Mouse (Mus musculus): ENCODE measurements at regions not wholly inside any gene's neighbourhood (a gene's known extent, or its start where the extent isn't known, plus 50 kb on each side); places are given as distances from the start of the nearest gene placed in this dataset.
A peak's percentile ranks its signal among the peaks of the same experiment; 100 is the strongest.

DNA sequence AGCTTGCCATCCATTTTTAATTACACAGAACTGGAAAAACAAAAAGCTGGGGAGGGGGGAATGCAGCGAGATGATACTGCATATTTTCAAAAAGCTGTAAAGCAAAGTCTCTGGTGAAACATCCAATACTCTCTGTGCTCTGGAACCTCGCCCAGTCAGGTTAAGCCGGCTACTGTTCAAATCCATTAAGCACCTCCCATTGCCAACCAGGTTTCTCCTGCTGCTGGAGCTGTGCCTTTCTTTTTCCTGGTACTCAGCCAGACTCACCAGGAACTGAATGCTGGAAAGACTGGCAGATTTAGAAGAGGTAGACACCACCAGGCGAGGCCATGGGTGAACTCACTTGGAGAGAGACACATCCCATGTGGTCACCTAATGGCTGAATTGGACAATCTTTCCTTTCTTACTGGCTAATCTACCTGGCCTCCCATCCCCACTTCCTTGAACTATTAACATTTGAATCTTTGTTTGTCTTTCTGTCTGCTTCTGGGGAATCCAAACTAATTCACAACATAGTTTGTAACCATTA is 1250.8 kb upstream of the Jmjd1c start:
- no peak for DNase-seq (ENCODE audit: low spot score)

GRCm38 (mm10) chr10:65846136-65846535 is 1249.8 kb upstream of the Jmjd1c start:
- DNase-seq (ENCODE audit: low spot score): peak; percentile 11

GRCm38 (mm10) chr10:65847622-65848021 is 1248.3 kb upstream of the Jmjd1c start:
- DNase-seq (ENCODE audit: low spot score): no peak

GRCm38 (mm10) chr10:65889881-65890280 is 1206.0 kb upstream of the Jmjd1c start:
- DNase-seq (ENCODE audit: low spot score): no peak

GRCm38 (mm10) chr10:65907571-65907970 is 1188.4 kb upstream of the Jmjd1c start:
- DNase-seq (ENCODE audit: low spot score): no peak

DNA sequence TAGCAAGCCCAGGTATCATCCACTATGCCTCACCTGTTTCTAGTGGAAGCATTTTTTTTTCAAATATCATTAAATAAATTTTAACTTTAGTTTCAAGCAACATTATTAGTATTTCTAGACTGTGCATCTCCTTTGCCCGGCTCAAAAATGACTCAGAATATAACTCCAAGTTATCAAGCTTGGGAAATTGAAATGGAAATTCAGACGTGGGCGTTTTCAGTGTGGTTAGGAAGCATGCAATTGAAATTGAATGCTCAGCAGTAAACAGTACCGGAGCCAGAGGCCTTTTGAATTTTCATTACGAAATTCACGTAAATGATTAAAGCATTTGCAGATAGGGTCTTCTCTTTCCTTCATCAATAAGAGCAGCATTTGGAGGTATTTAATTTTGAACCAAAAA is 1183.4 kb upstream of the Jmjd1c start:
- DNase-seq (ENCODE audit: low spot score): no peak

- DNase-seq (ENCODE audit: low spot score): no peak
These were observed 1163.8 kb upstream of the Jmjd1c start for GRCm38 (mm10) chr10:65932077-65932476.

- DNase-seq (ENCODE audit: low spot score): peak; percentile 18
These were observed 1147.3 kb upstream of the Jmjd1c start for GRCm38 (mm10) chr10:65948587-65948986.

GRCm38 (mm10) chr10:65962441-65962840 is 1133.5 kb upstream of the Jmjd1c start:
- no peak for DNase-seq (ENCODE audit: low spot score)

- no peak for DNase-seq (ENCODE audit: low spot score)
These were observed 1126.2 kb upstream of the Jmjd1c start for GRCm38 (mm10) chr10:65969770-65970169.

All from left cerebral cortex, adult 11 months (tissue).